Mouse (Mus musculus) thymus, postnatal 4 days (tissue): Measurements from ENCODE around the gene Iqgap2.

ENCODE experiments used
- DNase-seq: peaks from one replicate; pipeline ENCODE4 v3.0.0; 2021

The Iqgap2 gene

GRCm38 (mm10) chr13:95697874-95698273 lies 193.8 kb downstream of the Iqgap2 start:
- DNase-seq, result no peak

GRCm38 (mm10) chr13:95696654-95697163 lies 195.0 kb downstream of the Iqgap2 start, which contains the start of gene F2rl2:
F2rl2 (plus strand) TSS chr13:95696853.
- peak; percentile 20 for DNase-seq

GRCm38 (mm10) chr13:95696120-95696653 lies 195.5 kb downstream of the Iqgap2 start:
- no peak for DNase-seq

- DNase-seq, result no peak
These were observed 199.5 kb downstream of the Iqgap2 start for GRCm38 (mm10) chr13:95692201-95692600.

GRCm38 (mm10) chr13:95688576-95688975 lies 203.1 kb downstream of the Iqgap2 start:
- DNase-seq, result no peak

GRCm38 (mm10) chr13:95685736-95686135 lies 206.0 kb downstream of the Iqgap2 start:
- peak; percentile 38 for DNase-seq

GRCm38 (mm10) chr13:95684656-95685244 lies 207.0 kb downstream of the Iqgap2 start:
- DNase-seq, result no peak

- DNase-seq, result no peak
These were observed 212.2 kb downstream of the Iqgap2 start for GRCm38 (mm10) chr13:95679491-95679941.

- no peak for DNase-seq
These were observed 212.6 kb downstream of the Iqgap2 start for GRCm38 (mm10) chr13:95679078-95679477.

GRCm38 (mm10) chr13:95672372-95672771 lies 219.3 kb downstream of the Iqgap2 start:
- no peak for DNase-seq

- no peak for DNase-seq
These were observed 220.4 kb downstream of the Iqgap2 start for GRCm38 (mm10) chr13:95671108-95671897.

GRCm38 (mm10) chr13:95670534-95670933 lies 221.2 kb downstream of the Iqgap2 start:
- no peak for DNase-seq

- no peak for DNase-seq
These were observed 224.5 kb downstream of the Iqgap2 start for GRCm38 (mm10) chr13:95667260-95667659.

- no peak for DNase-seq
These were observed 225.9 kb downstream of the Iqgap2 start for GRCm38 (mm10) chr13:95665644-95666356.

GRCm38 (mm10) chr13:95663834-95664233 lies 227.9 kb downstream of the Iqgap2 start:
- no peak for DNase-seq

- DNase-seq, result no peak
These were observed 232.3 kb downstream of the Iqgap2 start for GRCm38 (mm10) chr13:95659432-95659831.

- DNase-seq, result peak; percentile 8
These were observed 234.6 kb downstream of the Iqgap2 start for GRCm38 (mm10) chr13:95657171-95657570.

- no peak for DNase-seq
These were observed 236.4 kb downstream of the Iqgap2 start for GRCm38 (mm10) chr13:95655284-95655683.

- no peak for DNase-seq
These were observed 238.0 kb downstream of the Iqgap2 start for GRCm38 (mm10) chr13:95653696-95654095.

GRCm38 (mm10) chr13:95651870-95652668 lies 239.7 kb downstream of the Iqgap2 start:
- no peak for DNase-seq

- DNase-seq, result no peak
These were observed 241.8 kb downstream of the Iqgap2 start for GRCm38 (mm10) chr13:95649941-95650340.

- no peak for DNase-seq
These were observed 244.5 kb downstream of the Iqgap2 start for GRCm38 (mm10) chr13:95647248-95647647.
